Mouse (Mus musculus) gastrocnemius, postnatal 14 days (tissue): ENCODE measurements around the gene Mettl24. TPM values are rescaled to one million over a fixed set of nuclear protein-coding genes. Genes with fewer than 3 reads are reported as not detected.
"Not testable (repeated sequence)": the region's sequence is repeated elsewhere in the genome, so short reads cannot be mapped to it uniquely, and the experiment has no call there.

Experiments used
- DNase-seq: peaks from one replicate; pipeline ENCODE4 v3.0.0; 2021; ENCODE audit warnings: mixed read lengths
- intact Hi-C: fragments of 180-260 bp; cut with DNase I; formaldehyde crosslinking; loops from one replicate; pipeline ENCODE4 v1.15.1; 2025; ENCODE audit warnings: low total_unique reads
- total RNA-seq, 2 experiments: library from RNA; stranded (reverse); gene quantifications; 2 replicates each; pipeline ENCODE4 v1.2.3; 2021

The Mettl24 gene
- total RNA-seq, 2 experiments from 2014 or later, result 0.88 to 1.1 TPM

GRCm38 (mm10) chr10:40775151-40775550 lies 92.1 kb downstream of the Mettl24 start:
- no peak for DNase-seq
- intact Hi-C loops, result no loop called here

GRCm38 (mm10) chr10:40775655-40776054 lies 92.6 kb downstream of the Mettl24 start:
- intact Hi-C loops, result no loop called here
- no peak for DNase-seq

- intact Hi-C loops, result no loop called here
- no peak for DNase-seq
Measured at GRCm38 (mm10) chr10:40777171-40777570, 94.1 kb downstream of the Mettl24 start.

- intact Hi-C loops, result no loop called here
- no peak for DNase-seq
Measured at GRCm38 (mm10) chr10:40778472-40778871, 95.4 kb downstream of the Mettl24 start.

- no peak for DNase-seq
- intact Hi-C loops, result no loop called here
Measured at GRCm38 (mm10) chr10:40790406-40790805, 107.3 kb downstream of the Mettl24 start.

GRCm38 (mm10) chr10:40792115-40792514 lies 109.0 kb downstream of the Mettl24 start:
- intact Hi-C loops, result no loop called here
- DNase-seq, result no peak

- intact Hi-C loops, result no loop called here
- DNase-seq, result no peak
Measured at GRCm38 (mm10) chr10:40805221-40805620, 122.1 kb downstream of the Mettl24 start.

GRCm38 (mm10) chr10:40806221-40806620 lies 123.1 kb downstream of the Mettl24 start:
- no peak for DNase-seq
- intact Hi-C loops, result no loop called here

- intact Hi-C loops, result not testable (repeated sequence)
Measured at GRCm38 (mm10) chr10:40809411-40809910, 126.4 kb downstream of the Mettl24 start.

GRCm38 (mm10) chr10:40813627-40814026 lies 130.5 kb downstream of the Mettl24 start:
- intact Hi-C loops, result no loop called here
- no peak for DNase-seq

More at GRCm38 (mm10) chr10:40809411-40809910, 126.4 kb downstream of the Mettl24 start:
- DNase-seq, result not testable (repeated sequence)

- intact Hi-C loops, result no loop called here
- no peak for DNase-seq
Measured at GRCm38 (mm10) chr10:40816471-40816870, 133.4 kb downstream of the Mettl24 start.

GRCm38 (mm10) chr10:40825952-40826351 lies 142.9 kb downstream of the Mettl24 start:
- no peak for DNase-seq
- intact Hi-C loops, result no loop called here

- intact Hi-C loops, result no loop called here
- DNase-seq, result no peak
Measured at GRCm38 (mm10) chr10:40827706-40828105, 144.6 kb downstream of the Mettl24 start.

- intact Hi-C loops, result no loop called here
- no peak for DNase-seq
Measured at GRCm38 (mm10) chr10:40830312-40830711, 147.2 kb downstream of the Mettl24 start.

GRCm38 (mm10) chr10:40831267-40831666 lies 148.2 kb downstream of the Mettl24 start:
- intact Hi-C loops, result no loop called here
- DNase-seq, result no peak

- intact Hi-C loops, result no loop called here
- DNase-seq, result peak; percentile 24
Measured at GRCm38 (mm10) chr10:40840086-40840485, 157.0 kb downstream of the Mettl24 start.

GRCm38 (mm10) chr10:40843841-40844240 lies 160.8 kb downstream of the Mettl24 start:
- intact Hi-C loops, result no loop called here
- DNase-seq, result no peak

- intact Hi-C loops, result no loop called here
- DNase-seq, result no peak
Measured at GRCm38 (mm10) chr10:40844546-40844945, 161.5 kb downstream of the Mettl24 start.

- DNase-seq, result no peak
- intact Hi-C loops, result no loop called here
Measured at GRCm38 (mm10) chr10:40845626-40846025, 162.5 kb downstream of the Mettl24 start.

- DNase-seq, result no peak
- intact Hi-C loops, result no loop called here
Measured at GRCm38 (mm10) chr10:40847176-40847874, 164.2 kb downstream of the Mettl24 start.

- intact Hi-C loops, result no loop called here
- no peak for DNase-seq
Measured at GRCm38 (mm10) chr10:40850644-40851043, 167.6 kb downstream of the Mettl24 start.
